Mouse (Mus musculus) stomach, postnatal 0 days (tissue): ENCODE measurements around the gene Fam193b.

Experiments
- CTCF ChIP-seq: IDR thresholded peaks from 2 replicates; pipeline ENCODE4 v1.5.1; 2016; ENCODE audit warnings: antibody characterized with exemption, low read depth, mild to moderate bottlenecking, moderate library complexity
- EP300 ChIP-seq: optimal IDR thresholded peaks from 2 replicates; pipeline ENCODE3; 2016; ENCODE audit warnings: antibody characterized with exemption

DNA sequence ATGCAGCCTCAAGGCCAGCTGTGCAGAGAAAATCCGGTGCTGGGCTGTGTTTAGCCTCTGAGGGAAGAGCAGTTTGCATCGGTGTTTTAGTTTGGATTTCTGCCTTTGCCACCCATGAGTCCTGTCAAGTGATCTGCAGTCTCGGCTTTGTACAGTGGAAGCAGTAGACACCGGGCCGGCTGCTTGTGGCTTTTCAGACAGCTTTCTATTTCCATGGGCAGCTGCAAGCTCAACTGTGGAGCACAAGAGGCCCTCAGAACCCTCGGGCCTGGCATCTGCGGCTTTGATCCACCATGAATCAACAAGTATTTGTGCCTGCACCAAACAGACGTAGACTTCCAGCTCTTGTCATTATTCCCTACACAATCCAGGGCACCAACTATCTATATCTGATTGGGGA, 68.5 kb downstream of the Fam193b start:
- TF ChIP-seq CTCF (no peak), EP300 (no peak)
